Mouse (Mus musculus): ENCODE measurements around the gene Naa80.

- TF ChIP-seq POLR2A (IDR thresholded peaks at IDR 0.05; ENCODE audit: borderline replicate concordance, insufficient read depth, low read length) (no peak), CTCF (IDR thresholded peaks at IDR 0.05; ENCODE audit: borderline replicate concordance, insufficient read depth, low read depth, low read length) (no peak)
These were observed 2.9 kb upstream of the Naa80 start for GRCm38 (mm10) chr9:107575579-107576356.
